Mouse (Mus musculus) lung, postnatal 4 days (tissue): ENCODE measurements around the gene Rpl4.
A peak's percentile ranks its signal among the peaks of the same experiment; 100 is the strongest.
"Not testable (repeated sequence)": the region's sequence is repeated elsewhere in the genome, so short reads cannot be mapped to it uniquely, and the experiment has no call there.

Experiments used
- DNase-seq, 2 experiments: peaks; one replicate each; pipeline ENCODE4 v3.0.0; 2021

The Rpl4 gene

GRCm38 (mm10) chr9:64198068-64198762 lies 25.0 kb downstream of the Rpl4 start:
- no peak for DNase-seq

- DNase-seq: not testable (repeated sequence)
Measured at GRCm38 (mm10) chr9:64198763-64199418, 25.7 kb downstream of the Rpl4 start.

DNA sequence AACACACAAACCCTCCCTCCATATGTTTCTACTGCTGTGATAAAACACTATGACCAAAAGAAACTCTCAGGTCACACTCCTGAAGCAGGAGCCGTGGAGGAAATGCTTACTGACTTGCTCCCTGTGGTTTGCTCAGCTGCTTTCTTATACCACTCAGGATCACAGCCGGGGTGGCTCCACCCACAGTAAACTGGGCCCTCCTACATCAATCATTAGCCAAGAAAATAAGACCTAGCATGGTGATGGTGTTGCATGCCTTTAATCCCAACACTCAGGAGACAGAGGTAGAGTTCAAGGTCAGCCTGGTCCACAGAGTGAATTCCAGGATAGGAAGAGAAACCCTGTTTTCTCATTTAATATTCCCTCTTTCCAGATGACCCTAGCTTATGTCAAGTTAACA lies 26.7 kb downstream of the Rpl4 start:
- no peak for DNase-seq

- DNase-seq: no peak
Measured at GRCm38 (mm10) chr9:64202331-64202730, 29.2 kb downstream of the Rpl4 start.

DNA sequence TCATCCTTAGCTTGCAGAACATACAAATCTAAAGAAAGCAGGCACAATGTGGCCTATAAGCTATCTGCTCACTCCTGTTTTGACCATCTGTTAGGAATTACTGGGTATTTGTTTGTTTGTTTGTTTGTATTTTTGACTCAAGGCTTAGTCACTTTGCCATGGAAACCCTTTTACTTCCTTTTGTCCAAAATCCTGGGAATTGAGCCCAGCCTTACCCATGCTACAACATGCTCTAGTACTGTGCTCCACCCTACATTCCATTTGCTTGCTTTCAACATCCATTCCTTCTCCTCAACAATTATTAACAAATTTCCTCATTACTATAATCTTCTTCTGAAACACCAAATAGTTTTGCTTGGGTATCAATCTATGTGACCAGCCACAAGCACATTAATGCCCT lies 29.7 kb downstream of the Rpl4 start:
- no peak for DNase-seq

DNA sequence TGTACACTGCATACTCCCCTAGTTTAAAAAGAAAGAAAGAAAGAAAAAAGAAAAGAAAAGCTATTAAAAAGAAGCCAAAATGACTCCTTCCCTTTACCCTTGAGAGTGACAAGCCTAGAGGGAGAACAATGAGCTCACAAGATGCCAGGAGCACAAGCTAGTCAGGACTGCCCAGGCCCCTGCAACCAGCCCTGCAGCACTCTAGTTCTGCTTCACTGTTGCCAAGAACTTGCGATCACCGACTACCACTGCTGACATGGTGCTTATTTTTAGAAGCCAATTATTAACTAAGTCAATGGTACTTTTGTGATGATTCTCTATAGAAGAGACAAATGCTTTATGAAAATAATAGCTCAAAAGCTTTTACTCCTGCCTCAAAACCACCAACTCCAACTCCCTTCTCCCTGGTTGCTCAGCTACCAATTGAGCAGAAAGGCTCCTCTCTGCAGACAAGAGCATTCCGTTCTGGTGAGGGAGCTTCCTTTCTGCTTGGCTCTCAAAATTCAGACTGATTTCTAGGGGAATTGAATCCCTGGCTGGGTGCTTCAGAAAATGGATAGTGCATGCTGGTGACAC lies 34.4 kb downstream of the Rpl4 start:
- no peak for DNase-seq

GRCm38 (mm10) chr9:64214452-64214851 lies 41.3 kb downstream of the Rpl4 start:
- DNase-seq: no peak

DNA sequence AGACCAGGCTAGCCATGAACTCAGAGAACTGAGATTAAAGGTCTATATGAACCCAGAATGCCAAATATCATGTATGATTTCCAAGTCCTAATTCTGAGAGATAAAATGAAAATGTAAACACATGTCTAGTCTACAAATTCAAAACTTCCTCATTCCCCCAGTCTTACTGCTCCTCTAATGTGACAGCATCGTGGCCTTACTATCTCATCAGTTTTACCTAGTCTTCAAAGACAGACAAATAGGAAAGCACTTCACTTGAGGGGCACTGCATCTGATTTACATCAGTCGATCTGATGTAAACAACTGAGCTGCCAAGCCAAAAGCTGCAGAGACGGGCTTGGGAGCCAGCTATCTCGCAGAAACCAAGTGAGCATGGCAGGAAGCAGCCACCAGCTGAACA lies 42.9 kb downstream of the Rpl4 start:
- no peak for DNase-seq

GRCm38 (mm10) chr9:64216641-64217040 lies 43.5 kb downstream of the Rpl4 start:
- DNase-seq: no peak

DNA sequence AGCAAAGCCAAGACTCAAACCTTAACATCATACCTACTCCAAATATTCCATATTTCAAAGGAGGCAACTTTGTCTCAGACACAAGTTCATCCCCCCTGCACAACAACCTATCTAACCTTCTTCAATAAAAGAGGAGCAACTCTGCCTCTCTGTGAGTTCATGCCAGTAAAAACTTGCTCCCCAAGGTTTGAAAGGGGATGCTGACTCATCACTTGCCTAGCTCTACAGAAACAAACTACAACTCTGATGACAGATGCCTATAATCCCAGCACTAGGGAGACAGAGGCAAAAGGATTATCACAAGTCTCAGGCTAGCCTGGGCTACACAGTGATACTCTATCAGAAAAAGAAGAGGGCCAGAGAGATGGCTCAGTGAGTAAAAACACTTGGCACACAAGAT lies 44.7 kb downstream of the Rpl4 start:
- DNase-seq: no peak

GRCm38 (mm10) chr9:64219305-64219704 lies 46.1 kb downstream of the Rpl4 start:
- no peak for DNase-seq

DNA sequence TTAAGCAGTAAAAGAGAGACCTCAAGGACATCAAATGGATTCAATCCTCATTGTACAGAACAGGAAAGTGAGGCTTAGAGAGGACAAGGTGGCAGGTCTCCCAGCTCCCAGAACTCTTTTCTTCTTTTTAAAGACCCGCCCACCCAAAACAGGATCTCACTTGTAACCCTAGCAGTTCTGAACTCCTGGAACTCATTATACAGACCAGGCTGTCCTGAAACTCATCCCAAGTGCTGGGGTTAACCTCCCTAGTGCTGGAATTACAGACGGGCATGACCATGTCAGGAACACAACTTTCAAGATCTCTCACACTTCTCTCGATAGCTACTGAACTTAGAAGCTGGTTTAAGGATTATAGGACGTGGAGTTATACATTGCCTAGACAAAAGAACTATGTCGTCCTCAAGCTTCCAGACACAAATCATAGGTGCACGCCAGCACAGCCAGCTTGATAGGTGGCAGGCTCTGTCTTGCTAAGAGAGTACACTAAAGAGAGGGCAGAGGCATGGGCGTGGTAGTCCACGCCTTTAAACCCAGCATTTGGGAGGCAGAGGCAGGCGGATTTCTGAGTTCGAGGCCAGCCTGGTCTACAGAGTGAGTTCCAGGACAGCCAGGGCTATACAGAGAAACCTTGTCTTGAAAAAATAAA lies 46.7 kb downstream of the Rpl4 start:
- no peak for DNase-seq

GRCm38 (mm10) chr9:64220603-64221002 lies 47.4 kb downstream of the Rpl4 start:
- no peak for DNase-seq

- no peak for DNase-seq
Measured at GRCm38 (mm10) chr9:64221480-64221879, 48.3 kb downstream of the Rpl4 start.

GRCm38 (mm10) chr9:64222098-64222497 lies 48.9 kb downstream of the Rpl4 start:
- no peak for DNase-seq

DNA sequence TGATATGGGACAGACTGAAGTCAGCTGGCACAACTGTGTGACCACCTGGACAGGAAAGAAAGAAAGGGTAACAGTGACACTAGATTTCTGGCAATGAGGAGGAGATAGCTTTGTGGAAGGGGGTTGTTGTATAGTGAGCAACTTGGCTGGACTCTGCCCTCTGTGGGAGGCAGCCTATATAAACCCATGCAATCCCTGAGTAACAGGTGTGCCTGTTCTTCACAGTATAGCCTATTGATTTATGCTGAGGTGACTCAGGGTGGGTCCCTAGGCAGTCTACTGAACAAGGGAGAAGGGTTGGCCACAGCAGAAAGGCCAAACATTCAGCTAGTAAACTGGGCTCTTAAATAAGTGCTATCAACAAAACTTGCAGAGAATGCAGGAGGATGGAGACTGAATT lies 52.6 kb downstream of the Rpl4 start:
- no peak for DNase-seq

DNA sequence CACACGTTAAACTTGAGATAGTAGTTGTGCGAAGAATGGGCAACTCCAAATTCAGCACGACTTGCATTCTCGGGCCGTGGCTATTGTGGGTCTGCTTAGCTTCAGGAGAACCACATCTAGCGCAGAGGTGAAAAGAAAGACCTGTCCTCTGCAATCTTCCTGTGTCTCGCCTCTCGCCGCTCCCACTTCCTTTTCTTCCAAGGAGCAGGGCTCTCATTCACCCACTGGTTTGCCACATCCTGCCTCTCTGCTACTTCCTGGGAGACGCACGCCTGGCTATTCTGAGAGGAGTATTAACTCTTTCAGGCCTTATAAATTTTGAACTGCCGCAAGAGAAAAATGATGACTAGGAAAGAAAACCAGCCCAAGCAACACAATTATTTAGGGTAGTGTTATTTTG lies 54.6 kb downstream of the Rpl4 start:
- peak in 1 of 2 experiments; percentile 35 for DNase-seq
